Mouse (Mus musculus) ZHBTc4 (cell line): ENCODE measurements around the gene Kalrn.

Experiments used
- DNase-seq: peaks from one replicate; pipeline ENCODE4 v3.0.0-alpha.2; 2011; ENCODE audit warnings: low read depth, low spot score

The Kalrn gene

GRCm38 (mm10) chr16:34354042-34354441, 219.3 kb downstream of the Kalrn start:
- no peak for DNase-seq

GRCm38 (mm10) chr16:34352747-34353146, 220.6 kb downstream of the Kalrn start:
- no peak for DNase-seq

GRCm38 (mm10) chr16:34351575-34352150, 221.7 kb downstream of the Kalrn start:
- DNase-seq = no peak

DNA sequence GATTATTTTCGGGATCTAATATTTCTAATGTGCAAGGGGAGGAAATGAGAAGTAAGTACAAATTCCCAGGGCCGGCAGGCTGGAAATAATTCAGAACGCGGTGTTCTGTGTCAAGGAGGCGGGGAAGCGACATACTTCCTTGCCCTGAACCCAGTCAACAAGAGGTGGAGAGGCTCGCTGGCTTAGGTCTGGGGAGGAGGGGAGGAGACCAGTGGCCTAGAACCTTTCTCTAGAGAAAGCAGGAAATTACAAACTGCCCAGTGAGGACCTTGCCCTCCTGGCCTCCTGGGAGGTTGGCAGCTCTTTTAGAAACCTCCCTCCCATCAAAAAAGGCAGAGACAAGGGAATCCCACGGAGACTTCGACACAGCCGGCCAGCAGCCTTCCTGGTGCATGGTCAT, 225.8 kb downstream of the Kalrn start:
- DNase-seq = no peak

- DNase-seq = no peak
These were observed 228.1 kb downstream of the Kalrn start for GRCm38 (mm10) chr16:34344895-34345876.

DNA sequence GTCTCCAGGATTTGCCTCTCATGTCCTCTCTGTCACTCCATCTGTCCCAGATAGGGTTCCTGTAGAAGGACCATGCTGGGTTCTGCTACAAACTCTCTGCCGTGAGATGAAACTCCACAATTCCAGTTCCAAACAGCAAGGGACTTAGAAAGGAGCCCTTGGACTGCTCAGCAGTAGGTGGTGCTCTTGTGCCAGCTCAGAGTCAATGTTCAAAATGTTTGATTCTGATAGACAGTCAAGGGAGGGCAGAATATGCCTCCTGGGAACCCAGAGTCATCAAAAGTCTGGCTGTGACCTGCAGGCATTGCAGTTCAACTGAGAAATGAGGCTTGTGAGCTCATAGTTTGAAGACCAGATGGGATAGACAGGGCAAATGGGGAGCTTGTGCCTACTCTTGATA, 229.4 kb downstream of the Kalrn start:
- no peak for DNase-seq

DNA sequence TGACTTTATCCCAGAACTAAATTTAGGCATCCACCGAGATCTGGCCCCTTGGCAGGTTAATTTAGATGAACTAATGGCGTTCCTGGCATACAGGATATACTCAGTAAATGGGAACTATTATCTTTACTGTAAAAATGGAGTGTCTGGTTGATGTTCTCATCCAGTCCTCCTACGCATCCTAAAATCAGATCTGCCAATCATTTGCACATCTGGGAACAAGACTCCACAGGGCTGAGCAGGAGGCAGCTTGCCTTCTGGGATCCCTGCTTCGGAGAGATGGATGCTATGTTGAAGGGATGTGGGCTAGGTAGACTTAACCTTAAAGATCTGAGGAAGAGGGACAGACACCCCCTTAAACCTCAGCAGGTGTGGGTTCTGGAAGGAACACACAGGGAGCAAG, 230.2 kb downstream of the Kalrn start:
- no peak for DNase-seq

DNA sequence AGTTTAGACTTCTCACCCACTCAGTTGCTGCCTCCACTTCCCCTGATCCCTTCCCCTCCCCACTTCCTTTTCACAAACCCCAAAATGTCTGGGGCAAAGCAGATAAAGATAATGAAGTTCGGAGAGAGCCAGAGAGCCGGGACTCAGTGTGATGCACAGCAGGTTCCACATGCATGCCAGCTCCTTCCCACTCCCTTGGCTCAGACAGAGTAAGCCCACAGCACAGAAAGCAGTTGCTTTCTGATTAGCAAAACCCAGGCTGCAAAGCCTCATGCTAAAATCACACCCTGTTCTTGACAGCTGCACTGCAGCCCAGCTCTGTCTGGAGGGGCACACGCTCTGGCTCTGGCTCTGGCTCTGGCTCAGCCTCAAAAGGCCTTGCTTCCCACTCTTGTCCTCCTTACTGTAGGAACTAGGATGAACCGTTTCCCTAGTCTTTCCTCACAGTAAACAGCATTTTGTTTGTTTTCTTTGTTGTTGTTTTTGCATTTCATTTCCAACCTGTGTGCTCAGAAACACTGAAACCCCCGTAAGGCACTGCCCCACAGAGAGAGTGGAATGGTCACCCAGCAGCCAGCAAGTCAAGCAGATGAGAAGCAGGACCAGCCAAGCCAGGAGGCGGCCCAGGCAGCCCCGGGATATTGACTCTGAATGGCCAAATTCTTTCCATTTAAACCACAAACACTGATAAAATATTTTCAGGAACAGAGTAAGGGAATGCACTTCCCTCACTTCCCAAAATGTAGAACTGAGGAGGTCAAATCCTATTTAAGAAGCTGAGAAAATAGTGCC, 230.8 kb downstream of the Kalrn start:
- no peak for DNase-seq

DNA sequence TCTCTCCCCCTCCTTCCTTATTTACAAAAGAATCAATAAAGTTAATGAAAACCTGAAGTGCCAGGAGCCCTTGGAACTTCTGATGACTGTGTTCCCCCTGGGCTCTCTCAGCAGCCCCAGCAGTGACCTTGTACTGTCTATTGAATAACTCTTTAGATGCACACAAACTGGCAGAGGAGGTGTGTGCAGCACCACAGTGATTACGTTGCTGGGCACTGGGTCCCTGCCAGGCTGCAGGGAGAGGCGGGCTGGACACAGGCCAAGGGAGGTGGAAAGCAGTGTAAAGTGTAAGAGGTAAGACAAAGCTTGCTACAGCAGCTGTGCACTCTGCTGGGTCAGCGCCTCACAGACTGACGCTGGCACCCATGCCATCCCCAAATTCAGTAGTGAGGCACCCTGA, 238.4 kb downstream of the Kalrn start:
- no peak for DNase-seq

DNA sequence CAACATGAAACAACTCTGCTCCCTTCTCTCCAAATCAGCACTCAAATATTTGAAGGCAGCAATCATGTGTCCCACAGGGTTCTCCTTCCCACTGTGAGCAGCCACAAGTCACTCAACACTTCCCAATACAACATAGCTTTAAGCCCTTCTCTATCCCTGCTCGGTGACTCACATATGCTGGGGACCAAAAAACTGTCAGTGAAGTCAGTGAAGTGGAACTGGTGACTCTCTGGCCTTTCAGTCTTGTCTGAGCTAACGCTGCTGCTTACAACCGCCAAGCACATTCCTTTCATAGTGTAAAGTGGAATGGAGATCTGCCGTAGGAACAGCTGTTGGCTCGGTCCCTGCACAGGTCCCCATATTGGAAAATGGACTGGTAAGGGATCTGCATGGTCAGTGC, 241.7 kb downstream of the Kalrn start:
- DNase-seq = no peak

DNA sequence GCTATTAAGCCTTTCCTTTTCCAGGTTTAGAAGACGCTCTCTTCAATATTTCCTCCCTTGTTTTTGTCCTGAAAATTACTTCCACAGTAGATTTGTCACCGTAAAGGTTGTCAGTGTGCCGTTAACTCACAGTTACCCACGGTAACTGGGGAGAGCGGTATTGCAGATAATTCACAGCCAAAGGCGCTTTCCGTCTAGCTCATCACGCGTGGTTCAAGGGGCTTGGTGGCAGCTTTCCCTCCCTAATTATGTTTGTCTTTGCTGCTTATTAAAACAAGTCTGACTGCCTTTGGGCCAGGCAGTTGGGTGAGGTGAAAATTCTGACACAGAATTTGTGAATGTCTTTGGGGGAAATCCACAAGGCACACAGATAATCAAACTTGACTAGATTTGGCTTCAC, 243.5 kb downstream of the Kalrn start:
- DNase-seq = no peak

DNA sequence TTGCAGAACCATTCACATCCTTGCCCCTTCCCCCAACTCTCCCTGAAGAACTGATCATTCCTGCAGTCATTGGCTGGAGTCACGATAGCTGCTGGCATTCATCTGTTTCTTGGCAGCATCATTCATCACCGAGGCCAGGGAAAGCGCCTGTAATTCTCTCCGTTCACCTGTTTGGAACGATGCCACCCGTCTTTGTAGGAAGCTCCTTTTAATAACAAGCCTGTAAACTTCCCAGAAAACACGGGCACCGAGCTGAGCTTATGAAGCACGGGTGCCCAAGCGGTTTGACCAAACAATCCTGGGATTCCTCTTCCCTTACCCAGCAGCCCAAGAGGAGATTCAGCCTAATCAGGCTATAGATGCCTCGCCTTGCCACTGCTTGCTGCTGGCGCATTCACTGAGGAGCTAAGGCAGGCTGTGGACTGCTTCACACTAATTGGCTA, 243.9 kb downstream of the Kalrn start:
- DNase-seq = no peak

DNA sequence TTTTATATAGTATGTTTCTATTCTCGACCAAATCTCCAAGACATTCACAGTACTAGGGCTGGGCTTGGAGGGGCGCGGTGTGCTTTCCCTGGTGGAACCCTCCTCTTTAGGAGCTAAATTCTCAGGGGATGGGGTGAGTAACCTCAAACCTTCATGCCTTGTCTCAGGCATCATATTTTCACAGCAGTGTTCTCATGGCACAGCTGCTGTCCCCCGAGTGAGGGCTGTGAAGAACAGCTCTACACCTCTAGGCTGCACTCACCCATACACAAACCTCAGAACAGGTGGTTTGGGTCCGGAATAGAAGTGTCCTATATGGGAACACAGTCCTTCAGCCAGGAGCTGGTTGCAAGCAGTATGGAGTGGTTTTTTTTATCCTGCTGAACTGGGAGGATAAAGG, 245.4 kb downstream of the Kalrn start:
- DNase-seq = no peak

GRCm38 (mm10) chr16:34325869-34326268, 247.5 kb downstream of the Kalrn start:
- DNase-seq = no peak

- no peak for DNase-seq
These were observed 248.2 kb downstream of the Kalrn start for GRCm38 (mm10) chr16:34325161-34325560.

- no peak for DNase-seq
These were observed 248.6 kb downstream of the Kalrn start for GRCm38 (mm10) chr16:34324735-34325134.

DNA sequence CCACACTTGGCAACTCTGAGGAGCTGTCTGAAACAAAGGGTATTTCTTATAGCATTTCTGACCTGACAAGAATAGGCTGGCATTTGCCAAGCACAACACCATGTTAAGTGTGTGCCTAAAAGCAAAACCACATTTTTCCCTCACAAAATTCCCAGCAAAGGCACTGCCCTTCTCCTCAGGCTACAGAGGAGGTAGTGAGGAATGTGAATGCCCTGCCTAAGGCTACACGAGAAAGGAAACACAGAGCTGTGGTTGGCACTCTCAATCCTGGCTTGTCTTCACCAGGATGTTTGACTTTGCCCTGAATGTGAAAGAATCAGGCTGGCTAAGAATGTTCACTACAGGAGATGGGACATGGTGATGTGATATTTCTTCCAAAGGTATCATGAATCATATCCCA, 249.8 kb downstream of the Kalrn start:
- no peak for DNase-seq

DNA sequence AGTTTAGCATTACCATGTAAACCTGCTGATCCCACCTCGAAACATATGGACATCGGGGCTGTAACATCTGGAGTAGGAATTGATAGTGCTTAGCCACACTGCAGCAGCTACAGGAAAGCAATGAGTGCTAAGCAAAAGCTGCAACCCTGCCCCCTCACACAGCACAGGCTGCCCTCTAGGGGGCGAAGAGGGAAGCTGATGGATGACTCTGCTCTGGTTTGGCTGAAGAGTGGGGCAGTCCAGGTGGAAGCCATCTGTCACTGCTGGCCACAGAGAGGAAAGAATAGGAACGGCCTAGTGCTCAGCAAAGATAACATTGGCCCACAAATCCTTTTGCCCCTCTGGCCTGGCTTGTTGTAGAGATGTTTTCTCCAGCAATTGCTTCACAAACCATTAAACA, 250.8 kb downstream of the Kalrn start:
- DNase-seq = peak; percentile 46

DNA sequence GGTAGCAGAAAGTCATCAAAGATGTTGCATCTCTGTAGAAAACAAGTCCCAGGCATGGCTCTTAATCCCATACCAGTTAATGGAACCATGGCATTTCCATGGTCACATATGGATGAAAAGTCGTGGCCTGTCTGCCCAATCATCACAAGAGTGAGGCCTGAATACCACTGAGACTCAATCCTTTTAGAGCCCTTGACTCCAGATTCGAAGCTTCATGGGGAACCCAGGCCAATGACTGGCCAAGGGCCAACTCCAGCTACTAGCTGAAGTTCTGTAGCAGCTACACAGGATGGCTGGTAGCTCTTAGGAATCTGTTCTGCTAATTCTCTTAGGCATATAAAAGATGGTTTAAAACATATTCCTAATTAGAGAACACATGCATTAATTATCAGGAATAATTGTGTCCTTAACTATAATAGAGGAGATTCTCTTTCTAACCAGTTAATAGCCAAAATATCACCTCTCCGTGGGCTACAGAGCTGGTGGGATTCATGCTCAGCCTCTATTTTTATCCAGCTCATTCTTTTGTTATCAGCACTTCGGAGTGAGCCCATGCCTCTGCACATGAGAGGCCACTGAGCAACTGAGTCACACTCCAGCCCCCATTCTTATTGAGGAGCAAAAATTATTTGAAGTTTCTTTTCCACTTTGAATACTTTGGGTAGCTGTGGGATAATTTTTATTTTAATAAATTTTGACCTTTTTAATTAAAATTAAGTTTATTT, 252.1 kb downstream of the Kalrn start:
- no peak for DNase-seq

GRCm38 (mm10) chr16:34320023-34320800, 253.1 kb downstream of the Kalrn start:
- no peak for DNase-seq

- DNase-seq = no peak
These were observed 256.2 kb downstream of the Kalrn start for GRCm38 (mm10) chr16:34317110-34317509.
